In the genomic region with DNA sequence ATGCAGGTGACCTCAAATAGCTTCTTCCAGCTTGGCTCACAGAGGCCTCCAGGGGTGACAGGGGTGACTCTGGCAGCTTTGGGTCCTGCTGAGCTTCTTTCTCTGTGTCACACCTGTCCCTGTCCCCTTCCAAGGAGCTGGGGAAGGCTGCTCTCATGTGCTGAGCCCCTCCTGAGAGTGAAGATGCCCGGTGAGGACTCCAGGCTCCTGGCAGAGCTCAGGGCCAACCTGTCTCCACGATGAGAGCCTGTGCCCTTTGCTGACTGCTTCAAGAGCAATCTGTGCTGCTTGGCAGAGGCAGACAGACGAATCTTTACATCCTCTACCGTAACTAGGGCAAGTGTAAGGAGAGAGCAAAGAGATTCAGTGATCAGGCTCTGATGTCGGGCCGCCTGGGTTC, we compare ENCODE assay signal across 17 mouse cellular contexts. TPM values are rescaled to one million over a fixed set of nuclear protein-coding genes. Genes with fewer than 3 reads are reported as not detected.
DNase-seq lines count a peak whose midpoint lies in the region; ATAC-seq lines count a peak whose summit lies in the region.
"Had no signal": no experiment of that assay in that cellular context is flagged by ENCODE, and none has a peak within 500 bp of the region (broad histone marks: within the 10 kb centered on the region; RNA-seq: fewer than 3 reads in every experiment).

No protein-coding gene starts in this region.

- peaks cover 83% of the 10 kb centered on the region for H3K4me1 ChIP-seq in heart, embryonic 10.5 days
- peaks cover 65% of the 10 kb centered on the region for H3K4me1 ChIP-seq in heart, embryonic 11.5 days (ENCODE audit: control insufficient read depth, insufficient read depth, low read length)
- peaks cover 74% of the 10 kb centered on the region for H3K4me1 ChIP-seq in hindbrain, embryonic 12.5 days
- H3K4me1 ChIP-seq in neural tube, embryonic 12.5 days = peaks cover 70% of the 10 kb centered on the region

- no peaks in the 10 kb centered on the region for H3K27me3 ChIP-seq in heart, embryonic 10.5 days (ENCODE audit: insufficient read depth, poor library complexity, severe bottlenecking)
- H3K27me3 ChIP-seq in heart, embryonic 11.5 days (ENCODE audit: control insufficient read depth, insufficient read depth, low read length) = no peaks in the 10 kb centered on the region
- no peaks in the 10 kb centered on the region for H3K27me3 ChIP-seq in hindbrain, embryonic 12.5 days
- no peaks in the 10 kb centered on the region for H3K27me3 ChIP-seq in neural tube, embryonic 12.5 days (replicated peaks)

- H3K27ac ChIP-seq in heart, embryonic 10.5 days = peak overlapping the region; percentile 82
- no peak overlapping the region for H3K27ac ChIP-seq in heart, embryonic 11.5 days (ENCODE audit: low read depth, low read length)
- H3K27ac ChIP-seq in hindbrain, embryonic 12.5 days = peak overlapping the region; percentile 91
- peak overlapping the region; percentile 78; the same call in 1 of the 2 replicates for H3K27ac ChIP-seq in neural tube, embryonic 12.5 days

- no peak for DNase-seq in heart, embryonic 10.5 days (ENCODE audit: low spot score)
- DNase-seq in cerebellum, adult 9-10 months = peak; percentile 41
- DNase-seq in lung, postnatal 10 days = no peak
- DNase-seq in adrenal gland, adult 8-10 months = no peak
- DNase-seq: gastrocnemius, postnatal 10 days; kidney, postnatal 10 days; right cerebral cortex, postnatal 25 days; thymus, postnatal 14 days had no signal

- WGBS in heart, embryonic 10.5 days = 73% methylated on average over 6 of the region's 6 CpGs
- 64% methylated on average over 6 of the region's 6 CpGs for WGBS in heart, embryonic 11.5 days (ENCODE audit: insufficient replicate concordance)
- WGBS in hindbrain, embryonic 12.5 days = 64% methylated on average over 6 of the region's 6 CpGs
- WGBS in neural tube, embryonic 12.5 days = 79% methylated on average over 6 of the region's 6 CpGs

- H3K36me3 ChIP-seq in heart, embryonic 10.5 days = no peaks in the 10 kb centered on the region
- H3K36me3 ChIP-seq in heart, embryonic 11.5 days (ENCODE audit: control insufficient read depth, insufficient read depth, low read length) = no peaks in the 10 kb centered on the region
- H3K36me3 ChIP-seq in hindbrain, embryonic 12.5 days = no peaks in the 10 kb centered on the region
- no peaks in the 10 kb centered on the region for H3K36me3 ChIP-seq in neural tube, embryonic 12.5 days

- no peak overlapping the region for H3K4me2 ChIP-seq in heart, embryonic 11.5 days
- H3K4me2 ChIP-seq in hindbrain, embryonic 12.5 days (replicated peaks) = no peak overlapping the region
- H3K4me2 ChIP-seq in neural tube, embryonic 12.5 days (replicated peaks) = no peak overlapping the region

- ATAC-seq in heart, embryonic 11.5 days (replicated peaks; ENCODE audit: insufficient number of reproducible peaks, low FRiP score, low TSS enrichment) = no peak
- no peak for ATAC-seq in hindbrain, embryonic 12.5 days (ENCODE audit: low FRiP score)
- no peak for ATAC-seq in neural tube, embryonic 12.5 days (ENCODE audit: low FRiP score, low read depth)
- ATAC-seq: lung, postnatal 0 days had no signal

- H3K9me3 ChIP-seq in heart, embryonic 10.5 days = no peaks in the 10 kb centered on the region
- no peaks in the 10 kb centered on the region for H3K9me3 ChIP-seq in heart, embryonic 11.5 days (replicated peaks; ENCODE audit: control insufficient read depth, low read length)
- no peaks in the 10 kb centered on the region for H3K9me3 ChIP-seq in hindbrain, embryonic 12.5 days (replicated peaks)
- H3K9me3 ChIP-seq in neural tube, embryonic 12.5 days = no peaks in the 10 kb centered on the region

- H3K9ac ChIP-seq in heart, embryonic 11.5 days (ENCODE audit: low read depth, low read length) = no peak overlapping the region
- H3K9ac ChIP-seq in hindbrain, embryonic 12.5 days = no peak overlapping the region
- H3K9ac ChIP-seq in neural tube, embryonic 12.5 days = no peak overlapping the region

- no peak overlapping the region for H3K4me3 ChIP-seq in heart, embryonic 10.5 days
- H3K4me3 ChIP-seq in heart, embryonic 11.5 days (ENCODE audit: low read depth, low read length) = no peak overlapping the region
- no peak overlapping the region for H3K4me3 ChIP-seq in hindbrain, embryonic 12.5 days
- no peak overlapping the region for H3K4me3 ChIP-seq in neural tube, embryonic 12.5 days

RNA-seq across cellular contexts. Expression of a gene that starts 16.9 kb away (rescaled TPM):
- 0.18 TPM in 1 of 2 replicates, not detected in the other for polyA plus RNA-seq in heart, embryonic 10.5 days (2016; fragmentation: Nextera tagmentation; extraction: Ambion mirVana)
- not detected in 2 replicates for polyA plus RNA-seq in heart, embryonic 11.5 days (2014; fragmentation: Nextera tagmentation; extraction: Ambion mirVana)
- polyA plus RNA-seq in hindbrain, embryonic 12.5 days (2016; fragmentation: Nextera tagmentation; extraction: Ambion mirVana) = 3.8 and 4.3 TPM in 2 replicates
- 11.4 and 14.5 TPM in 2 replicates for polyA plus RNA-seq in neural tube, embryonic 12.5 days (2016; fragmentation: Nextera tagmentation; extraction: Ambion mirVana)
- total RNA-seq in adrenal gland, adult 8-10 months (2022) = under 1 TPM in 1 of 4 experiments, not detected in 3; 0.40 TPM
- total RNA-seq: gastrocnemius, postnatal 10 days; left cerebral cortex, adult 18-20 months; liver, adult 2 months; monocyte, adult 5-6 weeks had no signal
- polyA plus RNA-seq: heart, embryonic 16.5 days; intestine, embryonic 14.5 days; liver, adult 2 months; lung, postnatal 0 days had no signal
